Mouse (Mus musculus): ENCODE data around the gene Klrg2.

GRCm38 (mm10) chr6:38629556-38629955, 7.5 kb downstream of the Klrg2 start:
- TF ChIP-seq POLR2A (IDR thresholded peaks at IDR 0.05; ENCODE audit: low read depth, low read length) = no peak
- TF ChIP-seq ZNF384 (IDR thresholded peaks at IDR 0.05; ENCODE audit: low read depth, low read length) = no peak
- TF ChIP-seq GABPA (IDR thresholded peaks at IDR 0.05; ENCODE audit: insufficient replicate concordance, low read depth, low read length) = no peak
- no peak for TF ChIP-seq CTCF (conservative IDR thresholded peaks at IDR 0.05 in 1 of 2, IDR thresholded peaks at IDR 0.05 in 1 of 2; ENCODE audit: low read depth in 2 of 2, low read length in 2 of 2)
- TF ChIP-seq CHD1 (IDR thresholded peaks at IDR 0.05; ENCODE audit: low read depth, low read length) = no peak

Data from CH12.LX (cell line).